Mouse (Mus musculus) megakaryocyte, embryonic 14.5 days (primary cell): ENCODE measurements around the gene Osbpl6.

Source experiments
- FLI1 ChIP-seq: IDR thresholded peaks from 2 replicates; pipeline ENCODE4 v1.6.1; 2012; ENCODE audit warnings: low read length, inconsistent platforms, mixed read lengths
- GATA1 ChIP-seq: IDR thresholded peaks from 3 replicates; pipeline ENCODE4 v1.6.1; 2012; ENCODE audit warnings: mixed read lengths, low read length, inconsistent platforms, borderline replicate concordance

- no peak for TF ChIP-seq GATA1
- TF ChIP-seq FLI1 = no peak
Measured at GRCm38 (mm10) chr2:76504989-76505388, 98.7 kb downstream of the Osbpl6 start.
